Mouse (Mus musculus) myocyte (in vitro differentiated cells): Measurements from ENCODE around the gene Mtmr12. TPM values are rescaled to one million over a fixed set of nuclear protein-coding genes. Genes with fewer than 3 reads are reported as not detected.
A peak's percentile ranks its signal among the peaks of the same experiment; 100 is the strongest.
"Not testable (repeated sequence)": the region's sequence is repeated elsewhere in the genome, so short reads cannot be mapped to it uniquely, and the experiment has no call there.

Experiments used
- H3K27me3 ChIP-seq: one replicate; pipeline ENCODE4 v1.6.1; 2011; ENCODE audit not compliant: control insufficient read depth, insufficient read depth, insufficient read length
- H3K36me3 ChIP-seq: one replicate; pipeline ENCODE4 v1.6.1; 2011; ENCODE audit not compliant: control insufficient read depth, insufficient read depth
- H3K4me2 ChIP-seq: one replicate; pipeline ENCODE4 v1.6.1; 2011; ENCODE audit warnings: low read depth, control low read depth
- H3K4me3 ChIP-seq: one replicate; pipeline ENCODE4 v1.5.1; 2011; ENCODE audit warnings: mild to moderate bottlenecking, control low read depth, moderate library complexity
- H3K79me2 ChIP-seq: one replicate; pipeline ENCODE4 v1.6.1; 2011; ENCODE audit not compliant: control insufficient read depth, insufficient read depth
- H3ac ChIP-seq: one replicate; pipeline ENCODE4 v1.6.1; 2011; ENCODE audit not compliant: control insufficient read depth, insufficient read length
- CEBPB ChIP-seq: IDR thresholded peaks from 2 replicates; pipeline ENCODE4 v1.6.1; 2011; ENCODE audit warnings: mild to moderate bottlenecking, moderate library complexity; ENCODE audit not compliant: poor library complexity, insufficient read depth, severe bottlenecking
- E2F4 ChIP-seq: IDR thresholded peaks from one replicate; pipeline ENCODE4 v1.6.1; 2011; ENCODE audit warnings: mild to moderate bottlenecking, control low read depth, moderate library complexity; ENCODE audit not compliant: insufficient read depth
- MAX ChIP-seq: IDR thresholded peaks from one replicate; pipeline ENCODE4 v1.6.1; 2011; ENCODE audit warnings: low read depth, mild to moderate bottlenecking, control low read depth
- MYOD1 ChIP-seq, 3 experiments: IDR thresholded peaks; one replicate each; pipeline ENCODE4 v1.6.1; 2011; ENCODE audit warnings: control low read depth in 2 of 3, low read depth in 2 of 3, mild to moderate bottlenecking in 2 of 3, moderate library complexity in 1 of 3; ENCODE audit not compliant: insufficient read length in 2 of 3, control insufficient read depth in 1 of 3
- MYOG ChIP-seq, 3 experiments: IDR thresholded peaks; one replicate each; pipeline ENCODE4 v1.6.1; 2011; ENCODE audit warnings: control low read depth in 2 of 3, low read depth in 2 of 3, mild to moderate bottlenecking in 2 of 3; ENCODE audit not compliant: insufficient read length in 2 of 3, control insufficient read depth in 1 of 3, insufficient read depth in 1 of 3
- POLR2A ChIP-seq: IDR thresholded peaks from one replicate; pipeline ENCODE4 v1.6.1; 2011; ENCODE audit warnings: low read depth, mild to moderate bottlenecking, control low read depth, moderate library complexity; ENCODE audit not compliant: insufficient read length
- POLR2AphosphoS2 ChIP-seq: IDR thresholded peaks from one replicate; pipeline ENCODE4 v1.6.1; 2011; ENCODE audit warnings: low read depth, control low read depth; ENCODE audit not compliant: insufficient read length
- REST ChIP-seq: IDR thresholded peaks from one replicate; pipeline ENCODE4 v1.6.1; 2011; ENCODE audit warnings: mild to moderate bottlenecking, control low read depth, moderate library complexity; ENCODE audit not compliant: insufficient read depth, insufficient read length
- SRF ChIP-seq: IDR thresholded peaks from one replicate; pipeline ENCODE4 v1.6.1; 2011; ENCODE audit warnings: low read depth; ENCODE audit not compliant: control insufficient read depth, insufficient read length
- TCF12 ChIP-seq: IDR thresholded peaks from one replicate; pipeline ENCODE4 v1.6.1; 2011; ENCODE audit warnings: mild to moderate bottlenecking, control low read depth; ENCODE audit not compliant: poor library complexity, insufficient read depth, severe bottlenecking
- TCF3 ChIP-seq: IDR thresholded peaks from one replicate; pipeline ENCODE4 v1.6.1; 2011; ENCODE audit warnings: low read depth, control low read depth; ENCODE audit not compliant: insufficient read length
- USF1 ChIP-seq: IDR thresholded peaks from one replicate; pipeline ENCODE4 v1.6.1; 2011; ENCODE audit warnings: low read depth, mild to moderate bottlenecking, control low read depth, moderate library complexity
- polyA plus RNA-seq: library from polyadenylated mRNA; unstranded; fragments of >200 nt; fragmentation: generic; extraction: Trizol; gene quantifications from one replicate; pipeline ENCODE4 v1.2.1, GENCODE M21; 2012; ENCODE audit warnings: missing spikeins

Gene Mtmr12
- polyA plus RNA-seq, 1 experiment: 6.2 TPM

GRCm38 (mm10) chr15:12214531-12215414 lies 9.9 kb downstream of the Mtmr12 start:
- H3K79me2 ChIP-seq: peaks cover 97% of the 10 kb centered on the region
- no peaks in the 10 kb centered on the region for H3K27me3 ChIP-seq
- H3K4me2 ChIP-seq: no peak overlapping the region
- TF ChIP-seq MYOD1 (IDR thresholded peaks at IDR 0.05; ENCODE audit: control insufficient read depth in 1 of 3, insufficient read length in 2 of 3, low read depth in 2 of 3) (peak in 1 of 3 experiments; percentile 57), MAX (no peak)
- no peak overlapping the region for H3ac ChIP-seq
- no peaks in the 10 kb centered on the region for H3K36me3 ChIP-seq
- H3K4me3 ChIP-seq: no peak overlapping the region

- Histone ChIP-seq H3K36me3 (no peaks in the 10 kb centered on the region), H3ac (no peak overlapping the region), H3K4me2 (no peak overlapping the region), H3K79me2 (peaks cover 97% of the 10 kb centered on the region), H3K27me3 (no peaks in the 10 kb centered on the region), H3K4me3 (no peak overlapping the region)
- TF ChIP-seq REST (no peak), MAX (no peak), E2F4 (no peak), POLR2A (no peak), MYOG (IDR thresholded peaks at IDR 0.05; ENCODE audit: control insufficient read depth in 1 of 3, insufficient read depth in 1 of 3, insufficient read length in 2 of 3, low read depth in 2 of 3) (no peak)
These were observed 10.5 kb downstream of the Mtmr12 start for GRCm38 (mm10) chr15:12215415-12215718.

- Histone ChIP-seq H3K4me3 (no peak overlapping the region), H3K4me2 (no peak overlapping the region), H3K36me3 (no peaks in the 10 kb centered on the region), H3K79me2 (peaks cover 97% of the 10 kb centered on the region), H3ac (no peak overlapping the region), H3K27me3 (no peaks in the 10 kb centered on the region)
- TF ChIP-seq CEBPB: no peak
These were observed 11.3 kb downstream of the Mtmr12 start for GRCm38 (mm10) chr15:12216119-12216518.

- Histone ChIP-seq H3K4me2 (no peak overlapping the region), H3K79me2 (peaks cover 95% of the 10 kb centered on the region), H3K36me3 (no peaks in the 10 kb centered on the region), H3K4me3 (no peak overlapping the region), H3K27me3 (no peaks in the 10 kb centered on the region), H3ac (no peak overlapping the region)
- TF ChIP-seq MAX (no peak), TCF12 (no peak), REST (no peak), SRF (no peak), MYOG (IDR thresholded peaks at IDR 0.05; ENCODE audit: control insufficient read depth in 1 of 3, insufficient read depth in 1 of 3, insufficient read length in 2 of 3, low read depth in 2 of 3) (no peak), USF1 (no peak), POLR2A (no peak), CEBPB (no peak), MYOD1 (IDR thresholded peaks at IDR 0.05; ENCODE audit: control insufficient read depth in 1 of 3, insufficient read length in 2 of 3, low read depth in 2 of 3) (no peak), E2F4 (no peak), POLR2AphosphoS2 (no peak), TCF3 (no peak)
These were observed 12.0 kb downstream of the Mtmr12 start for GRCm38 (mm10) chr15:12216798-12217197.

- not testable (repeated sequence) for H3K4me2 ChIP-seq
These were observed 12.5 kb downstream of the Mtmr12 start for GRCm38 (mm10) chr15:12217332-12217731.

GRCm38 (mm10) chr15:12217849-12218248 lies 13.0 kb downstream of the Mtmr12 start:
- H3K4me3 ChIP-seq: no peak overlapping the region
- TF ChIP-seq CEBPB (no peak), MAX (no peak), SRF (no peak), TCF3 (no peak), POLR2AphosphoS2 (no peak), USF1 (no peak), POLR2A (no peak), MYOG (IDR thresholded peaks at IDR 0.05; ENCODE audit: control insufficient read depth in 1 of 3, insufficient read depth in 1 of 3, insufficient read length in 2 of 3, low read depth in 2 of 3) (no peak), E2F4 (no peak), MYOD1 (IDR thresholded peaks at IDR 0.05; ENCODE audit: control insufficient read depth in 1 of 3, insufficient read length in 2 of 3, low read depth in 2 of 3) (no peak), TCF12 (no peak), REST (no peak)
- no peak overlapping the region for H3K4me2 ChIP-seq
- H3K79me2 ChIP-seq: peaks cover 95% of the 10 kb centered on the region
- no peak overlapping the region for H3ac ChIP-seq
- H3K27me3 ChIP-seq: no peaks in the 10 kb centered on the region
- no peaks in the 10 kb centered on the region for H3K36me3 ChIP-seq

More at GRCm38 (mm10) chr15:12217332-12217731, 12.5 kb downstream of the Mtmr12 start:
- not testable (repeated sequence) for H3K36me3 ChIP-seq, H3K4me3 ChIP-seq, H3ac ChIP-seq, H3K27me3 ChIP-seq
- H3K79me2 ChIP-seq: peaks cover 95% of the 10 kb centered on the region
